Mouse (Mus musculus) kidney, postnatal 25 days (tissue): Measurements from ENCODE around the gene Gm10283.

Experiments
- DNase-seq, 2 experiments: peaks; one replicate each; pipeline ENCODE4 v3.0.0; 2021; ENCODE audit warnings: mixed read lengths in 2 of 2

The Gm10283 gene

DNA sequence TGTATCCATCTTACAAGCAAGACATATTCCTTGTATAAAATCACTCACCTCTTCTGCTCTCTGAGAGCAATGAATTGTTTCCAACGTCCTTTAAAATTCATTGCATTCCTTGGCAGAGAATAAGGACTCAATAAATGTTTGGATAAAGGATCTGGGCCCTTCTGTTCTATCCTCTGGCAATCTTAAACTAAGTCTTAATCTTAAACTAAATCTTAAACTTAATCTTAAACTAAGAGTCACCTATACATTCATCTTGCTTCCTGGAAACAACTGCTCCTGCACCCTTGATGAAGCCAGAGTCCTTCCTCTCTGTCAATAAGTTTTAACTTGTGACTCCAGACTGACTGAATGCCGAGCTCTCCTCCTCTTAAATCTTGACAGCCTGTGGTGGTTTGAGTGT is at the start of gene Gm10283:
Gene Gm10283, minus strand, starts transcription at position 101 of the 400 bp plus-strand sequence.
- DNase-seq: no peak

DNA sequence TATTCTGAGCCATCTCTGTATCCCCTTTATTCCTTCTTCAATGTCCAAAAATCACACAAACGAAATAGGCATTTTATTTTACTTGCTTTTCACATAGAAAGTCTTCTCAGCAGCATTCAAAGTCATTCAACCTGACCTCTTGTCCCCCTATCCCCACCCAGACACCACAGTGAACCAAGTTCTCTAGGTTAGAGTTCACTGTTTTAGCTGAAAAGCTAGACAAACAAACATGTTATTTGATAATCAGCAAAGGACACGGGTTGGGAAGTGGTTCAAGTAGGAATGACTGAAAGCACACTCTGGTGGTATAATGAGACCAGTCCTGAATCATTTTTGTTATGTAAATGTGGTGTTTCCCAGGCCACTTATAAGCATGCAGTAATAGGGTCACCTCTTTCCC is 31.9 kb upstream of the Gm10283 start:
- no peak for DNase-seq

DNA sequence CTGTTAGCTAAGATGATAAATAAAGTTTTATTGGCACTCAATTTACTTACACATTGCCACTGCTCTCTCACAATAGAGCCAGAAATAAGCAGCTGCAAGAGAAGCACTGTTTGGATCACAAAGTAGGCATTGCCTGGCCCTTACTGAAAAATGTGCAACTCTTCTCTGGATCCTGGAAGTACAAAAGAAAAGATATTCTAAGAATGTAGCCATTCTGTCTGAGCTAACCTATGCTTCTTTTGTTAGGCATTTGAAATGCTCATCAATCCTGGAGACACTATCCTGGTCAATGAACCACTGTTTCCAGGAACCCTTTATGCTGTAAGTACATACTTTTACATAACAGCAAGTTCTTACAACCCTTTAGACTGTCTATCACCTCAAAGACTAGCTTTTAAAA is 15.3 kb upstream of the Gm10283 start:
- no peak for DNase-seq

DNA sequence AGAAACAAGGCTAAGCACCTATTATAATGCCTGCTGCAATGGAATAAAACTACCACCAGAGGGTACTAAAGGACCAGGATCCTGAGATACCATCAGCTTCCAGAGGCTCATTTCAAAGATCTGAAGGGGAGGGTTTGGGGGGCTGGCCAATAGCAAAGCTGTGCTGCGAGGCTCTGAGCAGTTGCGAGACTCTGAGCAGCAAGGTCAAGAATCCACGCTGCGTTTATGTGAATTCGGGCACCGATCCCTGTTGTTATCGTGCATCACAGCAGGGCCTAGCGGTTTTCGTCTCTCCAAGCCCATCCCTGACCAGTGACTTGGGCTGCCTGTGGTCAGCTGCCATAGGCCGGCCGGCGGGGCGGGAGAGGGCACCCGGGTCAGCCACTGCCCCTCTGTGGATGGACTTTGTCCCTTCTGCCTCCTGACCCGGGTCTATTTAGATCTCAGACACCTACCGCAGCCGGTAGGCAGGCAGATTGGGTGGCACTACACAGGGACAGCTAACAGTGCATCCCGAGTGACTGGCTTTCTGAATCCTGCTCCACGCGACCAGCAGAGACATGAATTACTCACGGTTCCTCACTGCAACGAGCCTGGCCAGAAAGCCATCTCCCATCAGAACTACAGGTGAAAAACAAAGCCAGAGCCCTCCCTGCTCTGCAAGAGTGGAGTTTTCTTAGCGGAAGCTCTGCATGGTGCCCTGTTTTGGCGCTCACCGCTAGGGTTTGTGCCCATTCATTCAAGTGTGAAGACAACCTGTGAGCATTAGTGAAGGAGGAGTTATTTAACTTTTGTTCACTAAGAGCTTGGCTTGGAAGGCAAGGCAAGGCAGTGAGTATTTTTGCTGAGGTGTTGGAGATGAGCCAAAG is 2.9 kb upstream of the Gm10283 start, which contains the start of gene Aadat:
Gene Aadat, plus strand, starts transcription at position 280 of the 869 bp plus-strand sequence.
- DNase-seq: peak; percentile 73 to 92

DNA sequence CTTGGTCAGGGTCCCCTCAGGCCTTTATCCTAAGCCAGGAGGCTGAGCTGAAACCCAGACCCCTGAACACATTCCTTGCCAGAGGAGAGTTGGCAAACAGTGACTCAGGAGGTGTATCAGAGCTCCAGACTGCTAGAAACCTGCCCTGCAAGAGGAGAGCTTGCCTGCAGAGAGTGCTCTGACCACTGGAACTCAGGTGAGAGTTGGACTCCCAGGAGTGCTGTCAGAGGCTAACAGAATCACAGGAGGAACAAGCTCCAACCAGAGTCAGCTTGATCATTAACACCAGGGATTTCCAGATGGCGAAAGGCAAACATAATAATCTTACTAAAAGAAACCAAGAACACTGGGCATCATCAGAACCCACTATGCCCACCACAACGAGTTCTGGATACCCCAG is 8.0 kb downstream of the Gm10283 start:
- DNase-seq: peak; percentile 41 to 78

DNA sequence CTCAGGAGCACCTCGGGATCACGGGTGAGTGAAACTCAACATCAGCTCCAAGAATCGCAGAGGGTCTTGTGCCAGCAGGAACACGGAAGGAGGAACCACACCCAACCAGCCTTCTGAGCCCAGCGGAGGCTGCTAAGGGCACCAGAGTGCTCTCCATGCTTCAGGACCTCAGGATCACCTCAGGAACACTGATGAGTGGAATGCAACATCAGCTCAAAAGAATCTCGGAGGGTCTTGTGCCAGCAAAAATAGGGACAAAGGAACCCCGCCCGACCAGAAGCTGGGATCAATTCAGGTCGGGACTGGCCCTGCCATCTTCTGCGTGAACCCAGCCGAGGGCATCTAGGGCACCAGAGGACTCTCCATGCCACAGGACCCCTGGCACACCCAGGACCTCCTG is 8.4 kb downstream of the Gm10283 start:
- peak; percentile 21 to 61 for DNase-seq

DNA sequence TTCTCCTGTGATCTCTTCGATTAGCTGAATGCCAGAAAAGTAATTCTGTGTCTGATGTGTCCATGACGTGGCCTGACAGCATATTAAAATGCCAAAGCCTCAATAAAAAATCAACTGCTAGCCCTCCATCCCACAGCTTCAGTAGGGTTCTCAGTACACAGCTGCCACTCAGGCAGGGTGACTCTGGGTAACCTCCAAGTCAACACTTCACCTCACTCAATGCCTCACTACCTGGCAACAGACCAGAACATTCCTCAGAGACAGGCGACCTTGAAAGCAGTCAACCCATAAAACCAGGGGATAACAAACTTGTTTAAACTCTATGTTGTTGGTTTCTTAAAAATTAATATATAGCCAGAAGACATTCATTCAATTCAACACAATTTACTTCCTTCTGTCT is 10.5 kb downstream of the Gm10283 start:
- DNase-seq: peak; percentile 79 to 89

DNA sequence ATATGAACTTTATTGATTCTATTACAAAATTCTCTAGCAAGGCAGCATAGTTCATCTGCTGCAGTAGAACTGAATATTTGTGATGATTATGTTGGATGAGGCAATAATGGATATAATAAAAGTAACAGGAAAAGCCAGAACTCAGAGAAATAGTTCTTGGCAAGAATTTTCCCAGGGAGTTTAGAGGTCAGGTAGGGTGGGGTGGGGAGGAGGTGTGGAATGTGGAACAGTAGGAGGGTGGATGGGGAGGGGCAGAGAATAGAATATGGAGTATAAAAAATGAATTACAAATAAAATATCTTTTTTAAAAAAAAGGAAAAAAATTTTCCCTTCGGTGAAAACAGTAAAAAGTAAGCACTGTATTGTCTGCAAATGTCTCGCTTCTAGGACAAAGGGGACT is 11.1 kb downstream of the Gm10283 start:
- DNase-seq: peak in 1 of 2 experiments; percentile 17

DNA sequence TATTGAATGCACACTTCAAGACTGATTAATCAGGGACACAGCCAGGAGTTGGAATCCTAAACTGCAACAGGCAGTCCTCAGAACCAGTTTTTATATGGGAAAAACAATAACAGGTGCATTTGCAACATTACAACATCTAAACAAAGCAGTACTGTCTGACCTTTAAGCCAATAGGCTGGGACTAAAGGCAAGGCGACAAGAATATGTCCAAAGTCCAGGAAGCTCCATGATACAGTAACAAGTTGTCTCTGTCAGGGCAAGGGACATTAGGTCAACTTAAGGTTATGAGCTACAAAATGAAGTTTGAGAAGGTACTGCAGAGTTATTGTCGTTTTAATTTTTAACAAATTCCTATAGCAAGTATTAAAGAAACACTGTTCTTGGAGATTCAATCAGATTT is 12.9 kb downstream of the Gm10283 start:
- DNase-seq: no peak

DNA sequence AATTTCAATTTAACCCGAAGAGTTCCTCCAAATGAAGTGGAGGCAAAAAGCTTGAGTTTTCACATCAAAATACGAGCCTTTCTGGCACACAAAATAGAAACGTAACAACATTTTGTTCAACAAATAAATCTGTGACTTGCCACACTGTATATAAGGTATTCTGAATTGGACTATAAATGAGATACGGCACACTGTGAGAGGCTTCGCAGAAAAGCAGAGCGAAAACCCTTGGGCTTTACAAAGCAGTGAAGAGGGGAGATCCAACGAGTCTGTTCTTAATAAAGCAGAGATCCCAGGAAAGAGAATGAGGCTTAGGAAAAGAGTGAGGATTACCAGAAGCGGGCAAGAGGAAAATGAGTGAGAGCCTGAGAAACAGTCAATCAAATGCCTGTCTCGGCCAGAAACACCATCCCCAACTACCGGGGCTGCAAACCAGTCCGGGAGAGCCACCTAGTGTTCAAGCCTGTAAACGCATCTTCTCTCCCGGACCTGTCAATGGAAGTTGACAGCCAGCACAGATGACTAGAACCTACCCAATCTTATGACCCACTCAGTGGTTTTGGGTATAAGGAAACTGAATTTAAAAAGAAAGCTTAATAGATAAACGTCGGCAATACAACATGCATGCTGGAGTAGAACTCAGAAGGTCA is 36.2 kb downstream of the Gm10283 start:
- peak; percentile 77 to 79 for DNase-seq

DNA sequence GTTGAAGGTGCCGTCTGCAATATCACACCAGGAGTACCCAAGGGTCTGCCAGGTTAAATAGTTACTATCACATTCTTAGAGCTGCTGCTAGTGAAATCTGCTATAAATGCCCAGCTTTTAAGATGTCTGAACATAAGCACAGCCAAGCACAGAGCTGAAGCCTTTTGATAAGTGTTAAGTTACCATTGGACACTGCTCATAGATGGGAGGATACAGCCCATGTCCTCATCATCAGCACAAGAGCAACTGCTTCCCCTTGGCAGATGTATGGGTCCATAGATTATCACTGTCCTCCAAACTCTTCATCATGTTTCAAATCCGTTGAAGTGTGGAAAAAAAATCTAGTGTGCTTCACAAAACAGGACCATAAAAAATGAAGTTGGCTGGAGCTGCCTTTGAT is 53.7 kb downstream of the Gm10283 start:
- no peak for DNase-seq

DNA sequence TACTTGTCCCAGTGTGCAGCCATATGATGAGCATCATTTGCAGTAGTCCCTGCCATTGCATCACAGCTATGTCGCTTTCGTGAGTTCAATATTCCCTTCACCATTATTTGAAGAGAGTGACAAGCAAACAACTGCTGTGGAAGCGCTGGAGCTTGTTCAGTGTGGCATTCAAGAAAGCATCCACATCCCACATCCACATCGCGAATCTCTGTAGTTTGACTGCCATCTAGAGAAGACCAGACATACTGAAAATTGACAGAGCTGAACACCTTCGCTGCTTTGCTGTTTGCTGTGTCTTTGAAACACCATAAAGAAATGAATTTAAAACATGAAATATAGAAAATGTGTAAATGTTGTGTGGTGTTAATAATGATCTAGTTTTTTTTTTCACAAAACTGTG is 58.0 kb downstream of the Gm10283 start:
- DNase-seq: no peak

DNA sequence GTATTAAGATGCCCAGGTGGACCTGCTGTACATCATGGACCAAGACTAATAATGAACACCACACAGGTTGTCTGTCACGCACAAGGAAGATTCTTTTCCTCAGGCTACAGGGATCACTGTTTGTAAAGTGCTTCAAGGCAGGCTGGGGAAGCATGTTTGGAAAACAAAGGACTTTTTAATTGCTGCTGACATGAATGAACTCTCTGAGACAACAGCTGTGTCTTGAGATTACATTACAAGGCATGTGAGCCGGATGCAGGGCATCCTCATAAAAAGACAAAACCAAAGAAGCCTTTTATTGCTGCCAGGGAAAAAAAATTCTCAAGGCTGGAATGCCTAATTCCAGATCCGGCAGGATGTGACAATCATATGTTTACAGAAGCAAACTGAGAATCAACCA is 64.4 kb downstream of the Gm10283 start:
- no peak for DNase-seq

DNA sequence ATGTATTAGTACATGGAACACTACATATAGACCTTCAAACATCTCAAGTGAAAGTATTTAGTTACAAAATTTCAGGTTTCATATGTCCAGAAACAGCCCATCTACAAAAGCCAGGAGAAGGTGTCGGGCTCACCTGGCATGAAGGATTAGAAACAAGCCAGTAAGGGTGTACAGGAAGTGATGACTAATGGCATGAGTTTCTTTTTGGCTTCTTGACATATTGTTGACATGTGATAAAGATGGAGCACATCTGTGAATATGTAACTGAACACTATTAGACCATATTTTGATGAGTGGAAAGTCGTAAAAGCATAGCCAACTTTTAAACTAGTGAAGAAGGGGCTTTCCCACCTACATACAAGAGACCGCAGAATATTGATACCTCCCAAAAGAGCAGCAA is 66.1 kb downstream of the Gm10283 start:
- no peak for DNase-seq

DNA sequence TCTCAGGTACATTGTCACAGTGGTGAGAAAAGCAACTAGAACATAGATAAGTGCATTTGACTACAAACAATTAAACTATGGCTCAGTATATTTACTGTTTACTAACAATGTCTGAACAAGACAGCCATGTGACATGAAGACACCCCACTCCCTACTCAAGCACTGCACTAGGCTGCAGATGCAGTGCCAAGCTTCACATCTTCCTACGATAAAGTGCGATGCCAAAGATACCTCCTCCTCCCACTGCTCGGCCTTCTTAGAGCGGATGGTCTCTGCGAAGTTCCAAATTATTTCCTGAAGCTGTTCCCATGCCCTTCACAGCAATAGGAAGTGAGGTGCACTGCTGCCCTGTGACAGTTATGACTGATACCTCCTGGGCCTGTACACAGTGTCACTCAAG is 70.3 kb downstream of the Gm10283 start:
- DNase-seq: no peak

DNA sequence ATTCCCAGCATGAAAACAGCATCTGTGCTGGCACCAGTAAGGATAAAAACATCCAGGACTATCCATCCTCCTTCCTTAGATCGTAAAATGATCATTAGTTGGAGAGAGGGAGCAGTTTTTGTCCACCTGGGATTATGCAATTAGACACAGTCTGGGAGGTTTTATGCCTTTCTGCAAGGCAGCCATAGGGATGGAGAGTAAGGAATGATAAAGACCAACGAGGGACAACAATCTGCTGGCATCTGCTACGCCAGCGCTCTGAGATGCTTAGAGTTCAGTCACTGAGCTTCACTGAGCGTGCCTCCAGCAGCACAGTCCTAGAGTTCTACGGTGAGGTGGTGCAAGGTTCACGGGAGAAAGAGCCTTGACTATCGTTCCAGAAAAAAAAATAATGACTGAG is 96.6 kb downstream of the Gm10283 start:
- no peak for DNase-seq

DNA sequence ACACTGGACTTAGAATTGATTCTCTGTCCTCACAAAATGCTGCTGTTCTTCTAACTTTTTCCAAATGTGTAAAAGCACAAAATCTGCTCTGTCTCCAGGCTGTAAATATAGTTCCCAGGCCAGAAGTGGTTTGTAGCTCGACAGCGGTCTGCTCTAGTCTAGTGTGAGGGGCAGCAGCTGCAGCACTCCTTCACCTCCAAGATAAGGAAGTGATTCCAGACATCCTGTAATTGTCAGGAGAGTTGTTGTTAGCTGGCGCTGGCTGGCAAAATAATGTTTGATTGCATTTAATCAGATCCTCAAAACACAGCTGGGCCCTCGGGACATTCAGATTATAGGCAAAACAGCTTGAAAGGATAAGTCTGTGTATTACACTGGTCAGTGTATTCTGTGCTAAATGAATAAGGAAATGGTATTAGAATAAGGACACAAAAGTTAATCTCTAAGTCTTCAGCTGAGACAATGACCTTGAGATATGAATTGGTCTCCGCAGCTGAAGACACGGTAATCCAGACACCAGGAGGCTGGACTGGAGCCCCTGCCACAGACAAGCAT is 97.9 kb downstream of the Gm10283 start:
- no peak for DNase-seq

DNA sequence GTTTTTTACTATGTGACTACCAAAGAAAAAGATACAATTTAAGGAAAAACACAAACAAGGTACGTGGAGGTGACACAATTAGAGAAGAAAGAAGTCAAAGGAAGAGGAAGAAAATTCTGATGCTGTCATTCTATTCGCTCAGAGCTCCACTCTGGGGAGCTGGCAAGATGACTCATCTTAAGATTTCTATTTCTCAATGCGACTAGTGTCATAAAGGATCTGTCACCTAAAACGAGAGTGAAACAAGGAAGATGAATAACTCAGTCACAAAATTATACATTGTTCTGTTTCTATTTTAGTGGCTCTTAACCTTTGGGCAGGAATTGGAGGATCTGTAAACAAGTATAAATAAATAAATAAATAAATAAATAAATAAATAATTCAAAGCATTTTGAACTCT is 109.3 kb downstream of the Gm10283 start:
- no peak for DNase-seq

DNA sequence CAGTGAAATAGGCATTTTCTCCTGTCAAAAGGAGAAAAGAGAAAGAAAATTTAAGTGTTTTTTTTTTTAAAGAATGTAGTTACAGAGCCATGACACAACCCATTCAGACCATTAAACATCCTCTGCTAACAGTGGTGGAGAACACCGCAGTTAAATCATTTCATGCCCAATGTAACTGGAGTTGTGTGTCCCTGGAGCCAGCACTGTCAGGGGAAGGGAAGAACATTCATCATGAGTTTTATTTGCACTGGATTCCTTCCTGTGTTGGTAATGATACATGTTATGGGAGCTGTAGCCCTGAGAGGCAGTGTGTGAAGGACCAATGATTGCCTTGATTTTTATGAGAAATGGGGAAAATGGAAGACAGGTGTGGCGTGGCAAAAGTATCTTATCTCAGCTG is 116.4 kb downstream of the Gm10283 start:
- DNase-seq: no peak
